Mouse (Mus musculus): ENCODE measurements at regions not wholly inside any gene's neighbourhood (a gene's known extent, or its start where the extent isn't known, plus 50 kb on each side); places are given as distances from the start of the nearest gene placed in this dataset.
"Not testable (repeated sequence)": the region's sequence is repeated elsewhere in the genome, so short reads cannot be mapped to it uniquely, and the experiment has no call there.

DNA sequence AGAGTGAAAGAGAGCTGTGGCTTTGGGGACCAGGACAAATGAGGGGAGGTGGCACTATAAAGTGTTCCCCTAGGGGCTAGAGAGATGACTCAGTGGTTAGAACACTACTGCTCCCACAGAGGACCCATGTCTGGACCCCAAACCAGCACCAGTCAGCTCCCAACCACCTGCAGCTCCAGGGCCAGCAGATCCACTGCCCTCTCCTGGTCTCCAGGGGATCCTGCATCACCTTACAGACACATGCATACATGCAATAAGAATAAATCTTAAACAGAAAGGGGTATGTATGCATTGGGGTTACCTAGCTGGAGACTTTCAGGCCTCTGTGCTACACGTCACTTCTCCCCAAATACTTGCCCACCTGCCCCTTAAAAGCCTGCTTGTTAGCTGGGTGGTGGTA, 93.8 kb upstream of the Zfp706 start:
- no peak for DNase-seq (ENCODE audit: low spot score)

- DNase-seq (ENCODE audit: low spot score), result no peak
Measured at GRCm38 (mm10) chr15:37100767-37101288, 93.3 kb upstream of the Zfp706 start.

DNA sequence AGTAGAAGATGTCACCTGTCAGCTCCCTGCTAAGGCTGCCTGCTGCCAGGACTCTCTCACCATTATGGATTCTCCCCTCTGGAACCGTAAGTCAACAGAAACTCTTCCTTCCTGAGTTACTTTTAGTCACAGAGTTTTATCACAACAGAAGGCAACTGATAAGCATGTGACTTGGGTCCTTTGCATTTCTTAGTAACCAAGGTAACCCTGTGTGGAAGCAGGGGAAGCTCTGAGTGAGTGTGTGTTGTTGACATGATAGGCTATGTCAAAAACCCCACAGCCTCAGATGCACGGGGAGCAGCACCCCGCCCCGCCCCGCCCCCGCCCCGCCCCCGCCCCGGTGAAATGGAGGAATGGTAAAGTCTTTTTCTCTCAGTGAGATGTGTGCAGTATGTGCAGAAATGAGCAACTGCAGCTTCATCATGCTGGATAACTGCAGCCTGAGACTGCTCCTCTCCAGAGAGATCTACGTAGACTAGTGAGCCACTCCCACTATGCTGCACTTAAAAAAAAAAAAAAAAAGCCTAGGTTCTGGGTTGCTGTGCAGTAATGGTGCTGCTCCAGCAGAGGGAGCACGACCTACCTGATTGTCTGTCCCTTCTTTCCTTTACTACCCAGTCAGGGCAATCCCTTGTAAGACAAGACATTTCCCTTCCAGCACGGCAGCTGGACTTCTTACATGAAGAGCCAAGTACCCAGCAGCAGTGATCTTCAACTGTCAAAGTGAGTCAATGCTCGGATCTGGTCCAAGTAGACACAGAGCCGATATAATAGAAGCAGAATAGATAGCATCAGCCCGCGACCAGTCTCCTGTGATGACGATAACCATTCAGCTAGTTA, 92.6 kb upstream of the Zfp706 start:
- DNase-seq (ENCODE audit: low spot score), result peak; percentile 17

- no peak for DNase-seq (ENCODE audit: low spot score)
Measured at GRCm38 (mm10) chr15:37099176-37099575, 91.6 kb upstream of the Zfp706 start.

- DNase-seq (ENCODE audit: low spot score), result no peak
Measured at GRCm38 (mm10) chr15:37097426-37097825, 89.9 kb upstream of the Zfp706 start.

GRCm38 (mm10) chr15:37091171-37091570, 83.6 kb upstream of the Zfp706 start:
- not testable (repeated sequence) for DNase-seq (ENCODE audit: low spot score)

- no peak for DNase-seq (ENCODE audit: low spot score)
Measured at GRCm38 (mm10) chr15:37083726-37084125, 76.2 kb upstream of the Zfp706 start.

DNA sequence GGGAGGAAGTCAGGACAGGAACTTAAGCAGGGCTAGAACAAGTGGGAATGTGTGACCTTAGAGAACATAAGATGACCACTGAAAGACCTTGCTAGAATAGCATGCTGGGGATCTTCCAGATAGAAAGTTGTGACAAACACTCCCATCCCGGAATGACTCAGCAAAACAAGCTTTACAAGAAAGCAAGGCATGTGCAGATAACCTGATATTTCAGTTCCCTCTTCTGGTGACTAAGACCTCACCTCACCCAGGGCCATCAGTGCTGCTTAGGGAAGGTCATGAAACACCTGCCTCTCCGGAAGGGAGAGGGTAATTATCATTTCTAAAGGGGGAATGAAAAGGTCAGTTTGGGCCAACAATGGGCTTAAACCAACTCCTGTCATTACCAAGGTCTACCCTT, 74.3 kb upstream of the Zfp706 start:
- DNase-seq (ENCODE audit: low spot score), result no peak

DNA sequence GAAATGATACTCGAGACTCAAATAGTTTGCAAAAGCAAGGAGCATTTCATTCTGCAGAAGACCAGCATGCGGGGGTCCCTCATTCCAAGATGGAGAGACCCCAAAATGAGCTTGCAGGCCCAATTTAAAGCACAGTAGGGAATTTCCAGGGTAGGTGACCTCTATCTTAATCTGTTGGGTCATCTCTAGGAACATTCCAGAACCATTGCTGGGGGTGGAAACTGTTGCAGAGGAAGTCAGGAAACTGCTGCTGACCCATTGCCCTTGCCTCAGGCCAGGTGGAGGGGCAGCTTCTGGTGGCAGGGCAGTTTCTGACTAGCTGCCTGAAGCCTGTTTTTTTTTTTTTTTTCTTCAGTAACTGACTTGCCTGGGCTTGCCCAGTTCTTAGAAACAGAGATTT, 73.4 kb upstream of the Zfp706 start:
- no peak for DNase-seq (ENCODE audit: low spot score)

- DNase-seq (ENCODE audit: low spot score), result no peak
Measured at GRCm38 (mm10) chr15:37080395-37080794, 72.8 kb upstream of the Zfp706 start.

- not testable (repeated sequence) for DNase-seq (ENCODE audit: low spot score)
Measured at GRCm38 (mm10) chr15:37074207-37074606, 66.6 kb upstream of the Zfp706 start.

DNA sequence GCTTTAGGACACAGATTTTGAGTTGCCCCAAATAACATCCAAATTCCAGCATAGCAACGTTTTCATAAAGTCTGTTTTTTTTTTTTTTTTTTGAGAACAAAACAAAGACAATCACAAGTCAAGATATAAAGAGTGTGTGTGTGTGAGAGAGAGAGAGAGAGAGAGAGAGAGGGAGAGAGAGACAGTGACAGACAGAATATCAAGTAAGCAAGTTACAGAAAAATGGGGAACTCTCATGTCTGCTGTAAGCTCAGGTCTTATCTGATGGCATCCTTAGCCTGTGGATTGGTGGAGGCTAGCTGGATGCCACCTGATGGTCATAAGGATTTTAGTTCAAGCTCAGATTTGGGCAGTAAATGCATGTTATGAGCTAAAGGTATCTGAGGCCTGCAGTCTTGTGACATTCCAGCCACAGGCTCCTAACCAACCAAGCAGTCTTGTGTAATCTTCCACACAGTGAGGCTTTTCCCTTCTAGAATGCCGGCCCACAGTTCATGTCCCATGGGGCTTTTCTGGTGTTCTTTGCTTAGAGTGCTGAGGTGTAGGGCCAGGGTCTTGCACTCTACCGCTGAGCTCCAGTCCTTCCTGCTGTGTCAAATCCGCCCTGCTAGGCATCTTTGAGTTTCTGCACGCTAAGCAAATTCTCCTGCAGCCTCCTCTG, 64.8 kb upstream of the Zfp706 start:
- no peak for DNase-seq (ENCODE audit: low spot score)

DNA sequence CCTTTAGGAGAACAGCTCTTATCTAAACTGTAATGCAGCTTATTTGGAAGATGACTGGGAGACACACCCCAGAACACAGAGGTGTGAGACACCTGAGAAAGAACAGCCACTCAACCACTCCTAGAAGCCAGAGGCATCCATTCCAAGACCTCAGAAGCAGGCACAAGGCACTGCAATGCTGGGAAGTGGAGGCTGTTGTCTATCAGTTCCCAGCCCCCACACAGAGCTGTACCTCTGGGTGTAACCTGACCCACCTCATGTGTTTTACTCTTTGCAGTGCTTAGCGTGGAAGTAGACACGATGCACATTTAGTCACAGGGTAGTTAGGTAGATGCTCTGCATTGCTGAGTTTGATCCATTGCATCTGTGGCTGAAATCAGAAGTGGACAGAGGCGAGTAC, 62.6 kb upstream of the Zfp706 start:
- DNase-seq (ENCODE audit: low spot score), result no peak

DNA sequence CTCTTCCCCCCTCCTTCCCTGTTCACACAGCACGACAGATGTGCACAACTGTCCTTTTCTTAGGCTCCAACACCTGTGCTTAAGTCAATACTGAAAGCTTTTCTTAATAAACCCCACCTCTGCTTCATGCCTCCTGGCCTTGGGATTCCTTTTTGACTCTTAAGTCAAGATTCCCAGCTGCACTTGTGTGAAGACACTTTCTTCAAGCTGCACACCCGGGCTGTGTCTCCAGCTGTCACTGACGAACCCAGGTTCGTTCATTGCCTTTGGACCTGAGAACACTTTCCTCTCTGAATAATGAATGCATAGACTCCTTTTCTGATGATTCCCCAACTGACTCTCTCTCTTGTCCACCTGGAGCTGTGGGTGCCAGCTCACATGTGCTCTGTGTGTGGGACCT, 59.8 kb upstream of the Zfp706 start:
- DNase-seq (ENCODE audit: low spot score), result no peak

GRCm38 (mm10) chr15:37065926-37066550, 58.5 kb upstream of the Zfp706 start:
- no peak for DNase-seq (ENCODE audit: low spot score)

DNA sequence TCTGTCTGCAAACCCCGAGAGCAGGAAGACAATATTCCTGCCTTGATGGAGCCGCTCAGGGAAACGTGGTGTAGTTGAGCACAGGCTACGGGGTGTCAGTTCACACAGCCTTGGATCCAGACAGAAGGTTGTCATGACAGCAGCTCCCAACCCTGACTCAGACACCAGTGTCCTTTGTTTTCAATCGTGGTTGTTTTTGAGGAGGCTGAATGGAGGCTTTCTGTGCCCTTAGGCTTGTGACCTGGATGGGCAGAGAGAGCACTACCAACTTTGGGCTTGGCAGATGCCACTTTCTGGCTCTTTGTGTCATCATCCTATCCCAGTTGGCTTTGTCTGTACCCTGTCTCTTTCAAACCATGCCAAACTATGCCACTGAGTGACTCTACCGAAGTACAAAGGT, 57.8 kb upstream of the Zfp706 start:
- DNase-seq (ENCODE audit: low spot score), result no peak

- DNase-seq (ENCODE audit: low spot score), result no peak
Measured at GRCm38 (mm10) chr15:37063781-37064383, 56.3 kb upstream of the Zfp706 start.

- DNase-seq (ENCODE audit: low spot score), result no peak
Measured at GRCm38 (mm10) chr15:37062585-37062984, 55.0 kb upstream of the Zfp706 start.

DNA sequence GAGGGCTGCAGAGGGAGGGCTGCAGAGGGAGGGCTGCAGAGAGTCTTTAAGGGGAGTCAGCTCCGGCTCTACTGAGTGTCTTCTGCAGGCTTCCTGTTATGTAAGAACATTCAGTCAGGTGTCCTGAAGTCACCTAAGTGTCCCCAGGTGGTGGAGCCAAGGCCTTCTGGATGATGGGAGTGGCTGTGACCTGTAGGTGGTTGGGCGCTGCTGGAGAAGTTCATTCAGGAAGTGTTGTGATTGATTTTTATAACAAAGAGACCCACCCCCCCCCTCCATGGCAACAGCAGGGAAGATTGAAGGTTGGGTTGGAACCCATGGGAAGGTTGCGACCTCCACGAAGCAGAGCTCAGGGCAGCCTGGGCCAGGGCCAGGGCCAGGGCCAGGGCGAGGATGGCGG, 53.9 kb upstream of the Zfp706 start:
- DNase-seq (ENCODE audit: low spot score), result no peak

DNA sequence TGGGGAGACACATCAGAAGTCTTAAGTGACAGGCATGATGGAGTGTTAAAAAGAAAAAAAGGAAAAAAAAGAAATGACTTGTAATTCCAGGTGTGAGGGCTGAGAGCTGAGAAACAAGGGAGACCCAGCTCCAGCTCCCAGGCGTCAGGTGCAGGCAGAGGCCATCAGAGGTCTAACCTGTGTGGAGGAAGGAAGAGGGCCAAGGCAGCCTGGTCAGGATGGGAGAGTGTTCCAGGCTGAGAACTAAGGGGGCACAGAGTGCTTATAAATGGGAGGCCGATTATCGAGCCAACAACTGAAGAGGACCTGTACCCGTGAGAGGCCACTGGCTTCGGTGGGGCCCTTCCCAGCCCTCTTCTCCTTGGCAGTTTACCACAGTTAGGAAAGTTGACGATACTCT, 53.3 kb upstream of the Zfp706 start:
- DNase-seq (ENCODE audit: low spot score), result no peak
